Mouse (Mus musculus): ENCODE results near the gene Tcte3.
"Not testable (repeated sequence)": the region's sequence is repeated elsewhere in the genome, so short reads cannot be mapped to it uniquely, and the experiment has no call there.

DNA sequence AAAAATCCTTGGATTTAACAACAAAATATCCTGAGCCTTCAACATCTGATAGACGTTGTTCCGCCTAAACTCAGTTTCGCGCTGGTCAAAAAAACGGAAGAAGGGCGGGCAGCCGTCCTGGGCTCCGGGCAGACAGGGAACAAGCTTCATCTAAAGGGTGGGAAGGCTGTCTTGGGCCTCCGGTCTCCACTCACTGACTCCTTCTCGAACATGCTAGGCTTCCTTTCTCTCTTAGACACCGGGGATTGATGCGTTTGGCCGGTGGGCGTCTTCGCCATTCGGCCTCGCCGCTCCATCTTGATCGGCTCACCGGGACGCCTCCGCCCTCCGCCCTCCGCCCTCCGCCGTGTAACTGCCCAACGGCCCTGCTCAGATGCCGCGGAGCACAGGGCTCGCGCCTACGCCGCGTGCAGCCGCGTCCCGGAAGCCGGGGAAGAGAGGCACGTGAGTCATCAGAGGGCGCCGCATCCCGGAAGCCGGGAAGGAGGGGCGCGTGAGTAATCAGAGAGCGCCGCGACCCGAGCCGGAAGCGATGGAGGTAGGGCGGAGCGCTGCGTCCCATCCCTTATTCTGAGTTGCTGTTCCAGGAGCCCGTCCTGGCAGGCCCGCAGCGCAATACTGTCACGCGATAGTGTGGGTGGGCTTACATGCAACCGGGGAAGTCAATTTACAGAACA is 62.8 kb downstream of the Tcte3 start, which contains the start of the genes 9030025P20Rik and Gm3417:
- TF ChIP-seq TAL1, GATA1 (IDR thresholded peaks at IDR 0.05; ENCODE audit: low read length): not testable (repeated sequence)
